Mouse (Mus musculus) heart, adult 11 months (tissue): ENCODE measurements around the gene Tpte.

Experiments
- DNase-seq: peaks from one replicate; pipeline ENCODE4 v3.0.0; 2022

Tpte gene

GRCm38 (mm10) chr8:22380934-22381333 lies 97.7 kb downstream of the Tpte start:
- no peak for DNase-seq

- DNase-seq: peak; percentile 77
These were observed 99.8 kb downstream of the Tpte start for GRCm38 (mm10) chr8:22382824-22383595.

GRCm38 (mm10) chr8:22385158-22385557 lies 101.9 kb downstream of the Tpte start:
- DNase-seq: no peak

- DNase-seq: peak; percentile 85
These were observed 106.6 kb downstream of the Tpte start for GRCm38 (mm10) chr8:22389874-22390273.

- DNase-seq: no peak
These were observed 107.7 kb downstream of the Tpte start for GRCm38 (mm10) chr8:22390766-22391463.

- peak; percentile 72 for DNase-seq
These were observed 111.2 kb downstream of the Tpte start for GRCm38 (mm10) chr8:22394471-22394870.

GRCm38 (mm10) chr8:22395256-22395655 lies 112.0 kb downstream of the Tpte start:
- no peak for DNase-seq

GRCm38 (mm10) chr8:22397811-22398141 lies 114.5 kb downstream of the Tpte start:
- no peak for DNase-seq

- DNase-seq: peak; percentile 99
These were observed 115.1 kb downstream of the Tpte start, which contains the start of gene Slc25a15 for GRCm38 (mm10) chr8:22398142-22398951. Slc25a15 (minus strand) TSS chr8:22398597.

GRCm38 (mm10) chr8:22399285-22399880 lies 116.1 kb downstream of the Tpte start:
- DNase-seq: peak; percentile 88

GRCm38 (mm10) chr8:22400593-22400992 lies 117.4 kb downstream of the Tpte start:
- no peak for DNase-seq

GRCm38 (mm10) chr8:22403235-22403634 lies 120.0 kb downstream of the Tpte start:
- no peak for DNase-seq

GRCm38 (mm10) chr8:22405733-22406132 lies 122.5 kb downstream of the Tpte start:
- DNase-seq: no peak

- no peak for DNase-seq
These were observed 127.5 kb downstream of the Tpte start for GRCm38 (mm10) chr8:22410688-22411281.

- DNase-seq: peak; percentile 98
These were observed 128.1 kb downstream of the Tpte start, which contains the start of gene Mrps31 for GRCm38 (mm10) chr8:22411282-22411702. Mrps31 (plus strand) TSS chr8:22411361.

- no peak for DNase-seq
These were observed 128.7 kb downstream of the Tpte start for GRCm38 (mm10) chr8:22411971-22412370.
